Mouse (Mus musculus): Measurements from ENCODE around the gene Entpd7. TPM values are rescaled to one million over a fixed set of nuclear protein-coding genes. Genes with fewer than 3 reads are reported as not detected.

Gene Entpd7
- polyA plus RNA-seq, 1 experiment from 2014 or later = 10.1 TPM

GRCm38 (mm10) chr19:43708206-43708605, 18.7 kb downstream of the Entpd7 start:
- ATAC-seq (ENCODE audit: low FRiP score) = no peak
- H3K36me3 ChIP-seq = peaks cover 60% of the 10 kb centered on the region
- H3K27me3 ChIP-seq = no peaks in the 10 kb centered on the region
- peaks cover 6% of the 10 kb centered on the region for H3K4me1 ChIP-seq (replicated peaks)
- no peak overlapping the region for H3K4me3 ChIP-seq
- H3K9ac ChIP-seq = no peak overlapping the region
- H3K4me2 ChIP-seq = no peak overlapping the region
- H3K27ac ChIP-seq = no peak overlapping the region
- no peaks in the 10 kb centered on the region for H3K9me3 ChIP-seq
- whole genome bisulfite sequencing = 93% methylated on average over 7 of the region's 7 CpGs

GRCm38 (mm10) chr19:43709317-43709716, 19.8 kb downstream of the Entpd7 start:
- no peaks in the 10 kb centered on the region for H3K9me3 ChIP-seq

GRCm38 (mm10) chr19:43711159-43711916, 21.9 kb downstream of the Entpd7 start:
- Histone ChIP-seq H3K4me3 (no peak overlapping the region), H3K9ac (no peak overlapping the region), H3K4me2 (no peak overlapping the region), H3K9me3 (no peaks in the 10 kb centered on the region), H3K4me1 (replicated peaks) (peaks cover 6% of the 10 kb centered on the region), H3K27me3 (no peaks in the 10 kb centered on the region), H3K27ac (no peak overlapping the region), H3K36me3 (peaks cover 52% of the 10 kb centered on the region)
- ATAC-seq (ENCODE audit: low FRiP score) = no peak
- 59% methylated on average over 22 of the region's 22 CpGs for WGBS

More at GRCm38 (mm10) chr19:43709317-43709716, 19.8 kb downstream of the Entpd7 start:
- Histone ChIP-seq H3K9ac (no peak overlapping the region), H3K4me3 (no peak overlapping the region), H3K4me2 (no peak overlapping the region), H3K27me3 (no peaks in the 10 kb centered on the region), H3K36me3 (peaks cover 59% of the 10 kb centered on the region), H3K27ac (no peak overlapping the region), H3K4me1 (replicated peaks) (peaks cover 6% of the 10 kb centered on the region)
- ATAC-seq (ENCODE audit: low FRiP score) = no peak
- WGBS = 56% methylated on average over 8 of the region's 8 CpGs

GRCm38 (mm10) chr19:43711971-43712370, 22.5 kb downstream of the Entpd7 start:
- Histone ChIP-seq H3K4me3 (no peak overlapping the region), H3K9ac (no peak overlapping the region), H3K27me3 (no peaks in the 10 kb centered on the region), H3K27ac (no peak overlapping the region), H3K4me1 (replicated peaks) (peaks cover 6% of the 10 kb centered on the region), H3K4me2 (no peak overlapping the region), H3K36me3 (peaks cover 51% of the 10 kb centered on the region), H3K9me3 (no peaks in the 10 kb centered on the region)
- ATAC-seq (ENCODE audit: low FRiP score) = no peak
- WGBS = 83% methylated on average over 5 of the region's 5 CpGs

GRCm38 (mm10) chr19:43720061-43720460, 30.6 kb downstream of the Entpd7 start:
- Histone ChIP-seq H3K4me3 (no peak overlapping the region), H3K27ac (no peak overlapping the region), H3K9ac (no peak overlapping the region), H3K36me3 (peaks cover 82% of the 10 kb centered on the region), H3K27me3 (no peaks in the 10 kb centered on the region), H3K4me2 (no peak overlapping the region), H3K9me3 (no peaks in the 10 kb centered on the region), H3K4me1 (replicated peaks) (no peaks in the 10 kb centered on the region)
- ATAC-seq (ENCODE audit: low FRiP score) = no peak
- 97% methylated on average over 11 of the region's 11 CpGs for WGBS

GRCm38 (mm10) chr19:43722891-43723290, 33.4 kb downstream of the Entpd7 start:
- Histone ChIP-seq H3K9me3 (no peaks in the 10 kb centered on the region), H3K27me3 (no peaks in the 10 kb centered on the region), H3K27ac (no peak overlapping the region), H3K4me3 (no peak overlapping the region), H3K4me1 (replicated peaks) (no peaks in the 10 kb centered on the region), H3K36me3 (peaks cover 89% of the 10 kb centered on the region), H3K4me2 (no peak overlapping the region), H3K9ac (no peak overlapping the region)
- no peak for ATAC-seq (ENCODE audit: low FRiP score)
- 82% methylated on average over 8 of the region's 8 CpGs for WGBS

- 81% methylated on average over 9 of the region's 10 CpGs for WGBS
- no peaks in the 10 kb centered on the region for H3K9me3 ChIP-seq
- H3K4me3 ChIP-seq = no peak overlapping the region
- H3K4me1 ChIP-seq (replicated peaks) = no peaks in the 10 kb centered on the region
- H3K27ac ChIP-seq = no peak overlapping the region
- no peak overlapping the region for H3K4me2 ChIP-seq
- peaks cover 89% of the 10 kb centered on the region for H3K36me3 ChIP-seq
- no peak overlapping the region for H3K9ac ChIP-seq
- no peak for ATAC-seq (ENCODE audit: low FRiP score)
- no peaks in the 10 kb centered on the region for H3K27me3 ChIP-seq
These were observed 34.0 kb downstream of the Entpd7 start for GRCm38 (mm10) chr19:43723501-43723900.

GRCm38 (mm10) chr19:43724194-43724593, 34.7 kb downstream of the Entpd7 start:
- Histone ChIP-seq H3K4me1 (replicated peaks) (no peaks in the 10 kb centered on the region), H3K27me3 (no peaks in the 10 kb centered on the region), H3K36me3 (peaks cover 88% of the 10 kb centered on the region), H3K9ac (no peak overlapping the region), H3K9me3 (no peaks in the 10 kb centered on the region), H3K4me2 (no peak overlapping the region), H3K27ac (no peak overlapping the region), H3K4me3 (no peak overlapping the region)
- WGBS = 94% methylated on average over 20 of the region's 20 CpGs
- ATAC-seq (ENCODE audit: low FRiP score) = no peak

GRCm38 (mm10) chr19:43724821-43725220, 35.3 kb downstream of the Entpd7 start:
- peaks cover 6% of the 10 kb centered on the region; the same call in 1 of the 2 replicates for H3K4me1 ChIP-seq (replicated peaks)
- no peak for ATAC-seq (ENCODE audit: low FRiP score)
- H3K4me3 ChIP-seq = no peak overlapping the region
- H3K36me3 ChIP-seq = peaks cover 88% of the 10 kb centered on the region
- H3K27ac ChIP-seq = no peak overlapping the region
- WGBS = 87% methylated on average over 7 of the region's 7 CpGs
- no peaks in the 10 kb centered on the region for H3K27me3 ChIP-seq
- no peak overlapping the region for H3K4me2 ChIP-seq
- H3K9ac ChIP-seq = peak overlapping the region; percentile 13; the same call in 1 of the 2 replicates
- no peaks in the 10 kb centered on the region for H3K9me3 ChIP-seq

GRCm38 (mm10) chr19:43726510-43727146, 37.2 kb downstream of the Entpd7 start:
- no peak overlapping the region for H3K27ac ChIP-seq
- H3K9me3 ChIP-seq = no peaks in the 10 kb centered on the region
- H3K9ac ChIP-seq = no peak overlapping the region
- no peaks in the 10 kb centered on the region for H3K27me3 ChIP-seq
- WGBS = 79% methylated on average over 15 of the region's 15 CpGs
- ATAC-seq (ENCODE audit: low FRiP score) = no peak
- H3K36me3 ChIP-seq = peaks cover 77% of the 10 kb centered on the region
- H3K4me3 ChIP-seq = no peak overlapping the region
- no peak overlapping the region for H3K4me2 ChIP-seq
- peaks cover 10% of the 10 kb centered on the region; the same call in 1 of the 2 replicates for H3K4me1 ChIP-seq (replicated peaks)

GRCm38 (mm10) chr19:43729296-43730036, 40.0 kb downstream of the Entpd7 start:
- Histone ChIP-seq H3K36me3 (peaks cover 64% of the 10 kb centered on the region), H3K27ac (peak overlapping the region; percentile 61), H3K9ac (peak overlapping the region; percentile 58), H3K4me2 (peak overlapping the region; percentile 46), H3K27me3 (no peaks in the 10 kb centered on the region), H3K9me3 (no peaks in the 10 kb centered on the region), H3K4me1 (replicated peaks) (peaks cover 10% of the 10 kb centered on the region; the same call in 1 of the 2 replicates), H3K4me3 (peak overlapping the region; percentile 22)
- 44% methylated on average over 22 of the region's 22 CpGs for WGBS
- ATAC-seq (ENCODE audit: low FRiP score) = no peak

GRCm38 (mm10) chr19:43730037-43730428, 40.6 kb downstream of the Entpd7 start:
- peak overlapping the region; percentile 58; the same call in 1 of the 2 replicates for H3K9ac ChIP-seq
- H3K4me1 ChIP-seq (replicated peaks) = peaks cover 10% of the 10 kb centered on the region; the same call in 1 of the 2 replicates
- H3K9me3 ChIP-seq = no peaks in the 10 kb centered on the region
- peaks cover 65% of the 10 kb centered on the region for H3K36me3 ChIP-seq
- 33% methylated on average over 8 of the region's 8 CpGs for WGBS
- peak overlapping the region; percentile 61 for H3K27ac ChIP-seq
- ATAC-seq (ENCODE audit: low FRiP score) = no peak
- H3K4me2 ChIP-seq = peak overlapping the region; percentile 46
- H3K4me3 ChIP-seq = peak overlapping the region; percentile 22
- no peaks in the 10 kb centered on the region for H3K27me3 ChIP-seq
